In genomic region chr4:88295537-88295936, GRCm38 (mm10) we compare ENCODE assay signal across 16 mouse cellular contexts.
"Had no signal": no experiment of that assay in that cellular context is flagged by ENCODE, and none has a peak within 500 bp of the region (broad histone marks: within the 10 kb centered on the region; RNA-seq: fewer than 3 reads in every experiment).

No protein-coding gene starts in this region.

- H3K4me2 ChIP-seq: limb, embryonic 12.5 days; liver, embryonic 13.5 days; lung, embryonic 15.5 days; midbrain, embryonic 12.5 days had no signal

- H3K27ac ChIP-seq: layer of hippocampus, adult 2 months; limb, embryonic 12.5 days; liver, embryonic 13.5 days; lung, embryonic 15.5 days; macrophage; midbrain, embryonic 12.5 days had no signal

- DNase-seq: kidney, postnatal 10 days; kidney, postnatal 4 days; liver; liver, embryonic 13.5 days; liver, postnatal 0 days; lung, postnatal 14 days; right cerebral cortex, postnatal 4 days; spleen, adult 18-20 months; thymus, adult 18-20 months; thymus, postnatal 14 days had no signal

- H3K9me3 ChIP-seq: limb, embryonic 12.5 days; liver, embryonic 13.5 days; lung, embryonic 15.5 days; megakaryocyte, embryonic 14.5 days; midbrain, embryonic 12.5 days had no signal

- H3K4me1 ChIP-seq: liver, embryonic 13.5 days; lung, embryonic 15.5 days; midbrain, embryonic 12.5 days had no signal

- H3K36me3 ChIP-seq: limb, embryonic 12.5 days; lung, embryonic 15.5 days; midbrain, embryonic 12.5 days had no signal

- ATAC-seq: liver, postnatal 0 days had no signal

- H3K9ac ChIP-seq: limb, embryonic 12.5 days; liver, embryonic 13.5 days; liver, postnatal 0 days; lung, embryonic 15.5 days; midbrain, embryonic 12.5 days had no signal

- H3K27me3 ChIP-seq: limb, embryonic 12.5 days; liver, embryonic 13.5 days; lung, embryonic 15.5 days; megakaryocyte, embryonic 14.5 days; midbrain, embryonic 12.5 days had no signal

- H3K4me3 ChIP-seq: layer of hippocampus, adult 2 months; limb, embryonic 12.5 days; liver, embryonic 13.5 days; lung, embryonic 15.5 days; megakaryocyte, embryonic 14.5 days; midbrain, embryonic 12.5 days had no signal
